Mouse (Mus musculus) kidney, adult 2 months (tissue): Measurements from ENCODE around the gene Adssl1.

Experiments
- CTCF ChIP-seq: fragments of 200-500 bp; conservative IDR thresholded peaks from 2 replicates; pipeline ENCODE4 v1.5.1; 2011; ENCODE audit warnings: low read depth, mild to moderate bottlenecking, control low read depth, low read length, moderate library complexity, mixed read lengths; ENCODE audit not compliant: insufficient read depth, insufficient read length
- POLR2A ChIP-seq: fragments of 200-500 bp; IDR thresholded peaks from one replicate; pipeline ENCODE4 v1.6.1; 2011; ENCODE audit warnings: low read depth, low read length, control low read depth

DNA sequence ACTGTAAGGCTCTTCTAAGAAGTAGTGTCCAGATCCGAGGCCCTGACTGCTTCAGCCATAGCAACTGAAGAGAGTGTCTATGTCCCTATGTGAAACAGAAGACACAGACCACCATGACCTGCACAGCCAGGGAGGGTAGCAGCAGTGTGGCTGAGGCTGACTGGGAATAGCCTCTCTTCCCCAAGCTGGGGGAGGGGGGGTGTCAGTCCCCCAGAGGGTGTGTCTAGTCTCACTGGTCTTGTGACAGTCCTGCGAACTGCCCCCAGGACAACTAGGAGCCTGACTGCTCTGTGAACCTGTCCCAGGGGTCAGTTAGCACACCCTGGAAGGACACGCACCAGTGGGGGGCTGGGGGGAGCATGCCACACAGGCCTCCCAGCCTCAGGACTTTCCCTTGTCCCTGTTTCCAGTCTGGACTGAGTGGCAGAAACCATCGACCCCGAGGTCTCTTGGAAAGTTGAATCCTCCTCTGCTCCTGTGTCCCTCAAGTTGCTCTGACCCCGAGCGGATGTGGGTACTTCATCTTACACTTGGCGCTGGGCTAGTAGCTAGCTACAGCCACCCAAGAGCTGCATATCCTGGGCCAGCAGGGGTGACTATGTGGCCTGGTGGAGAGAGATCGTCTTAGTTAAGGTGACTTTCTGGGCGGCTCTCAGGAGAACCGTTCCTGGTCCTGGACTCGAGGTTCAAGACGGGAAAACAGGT lies 712 bp upstream of the Adssl1 start:
- TF ChIP-seq POLR2A (no peak), CTCF (no peak)
